Mouse (Mus musculus) myocyte (in vitro differentiated cells): ENCODE data around the gene Fut1.

Experiments used
- MAX ChIP-seq: IDR thresholded peaks from one replicate; pipeline ENCODE4 v1.6.1; 2011; ENCODE audit warnings: low read depth, mild to moderate bottlenecking, control low read depth
- POLR2A ChIP-seq: IDR thresholded peaks from one replicate; pipeline ENCODE4 v1.6.1; 2011; ENCODE audit warnings: low read depth, mild to moderate bottlenecking, control low read depth, moderate library complexity; ENCODE audit not compliant: insufficient read length
- TCF12 ChIP-seq: IDR thresholded peaks from one replicate; pipeline ENCODE4 v1.6.1; 2011; ENCODE audit warnings: mild to moderate bottlenecking, control low read depth; ENCODE audit not compliant: poor library complexity, insufficient read depth, severe bottlenecking

- TF ChIP-seq MAX (no peak), POLR2A (no peak), TCF12 (no peak)
These were observed 50.7 kb downstream of the Fut1 start for GRCm38 (mm10) chr7:45667761-45668160.
